Mouse (Mus musculus): ENCODE measurements around the gene Ptprk.

DNA sequence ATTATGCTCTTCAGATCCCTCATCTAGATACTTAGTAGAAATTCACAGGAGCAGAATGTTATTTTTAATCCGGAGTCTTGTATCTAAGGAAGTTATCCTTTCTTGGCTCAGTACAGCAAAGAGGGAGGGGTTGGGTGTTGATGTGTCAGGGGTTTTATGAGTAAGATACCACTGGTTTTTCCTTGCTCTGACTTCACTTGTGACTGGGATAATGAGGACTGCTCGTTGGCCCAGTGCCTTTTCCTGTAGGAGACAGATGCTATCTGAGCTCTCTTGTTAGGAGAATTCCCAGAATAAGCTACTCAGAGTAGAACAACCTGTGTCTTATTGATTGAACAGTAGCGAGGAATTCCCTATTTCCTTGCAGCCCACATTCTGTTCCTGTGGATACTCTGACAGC lies 39.3 kb downstream of the Ptprk start:
- TF ChIP-seq GATA1 (IDR thresholded peaks at IDR 0.05; ENCODE audit: borderline replicate concordance, low read length) (no peak), FLI1 (IDR thresholded peaks at IDR 0.05; ENCODE audit: low read length) (no peak)

Measured in megakaryocyte, embryonic 14.5 days (primary cell).